Mouse (Mus musculus) hindbrain, embryonic 11.5 days (tissue): Measurements from ENCODE around the gene Magi2. TPM values are rescaled to one million over a fixed set of nuclear protein-coding genes. Genes with fewer than 3 reads are reported as not detected.
A peak's percentile ranks its signal among the peaks of the same experiment; 100 is the strongest.

Source experiments
- ATAC-seq: fragments of 200-750 bp; cut with Nextera tagmentation; 2 replicates; pipeline ENCODE4 v1.8.0; 2017; ENCODE audit warnings: mild to moderate bottlenecking, moderate TSS enrichment, moderate library complexity; ENCODE audit not compliant: low FRiP score
- DNase-seq: peaks from one replicate; pipeline ENCODE4 v3.0.0-alpha.2; 2015; ENCODE audit warnings: low spot score
- H3K27ac ChIP-seq: fragments of 300-500 bp; sonication (generic); 2 replicates; pipeline ENCODE4 v1.5.1; 2014; ENCODE audit warnings: mild to moderate bottlenecking, low read depth, low read length
- H3K27me3 ChIP-seq: fragments of 300-500 bp; sonication (generic); 2 replicates; pipeline ENCODE4 v1.6.1; 2014; ENCODE audit warnings: mild to moderate bottlenecking, low read length, moderate library complexity, mixed read lengths; ENCODE audit not compliant: control insufficient read depth, insufficient read depth
- H3K36me3 ChIP-seq: fragments of 300-500 bp; sonication (generic); 2 replicates; pipeline ENCODE4 v1.6.1; 2014; ENCODE audit warnings: mild to moderate bottlenecking, low read length, moderate library complexity, mixed read lengths; ENCODE audit not compliant: control insufficient read depth, insufficient read depth
- H3K4me1 ChIP-seq: fragments of 300-500 bp; sonication (generic); replicated peaks from 2 replicates; pipeline ENCODE4 v1.6.1; 2014; ENCODE audit warnings: low read length, mixed read lengths; ENCODE audit not compliant: control insufficient read depth, insufficient read depth
- H3K4me2 ChIP-seq: fragments of 300-500 bp; sonication (generic); replicated peaks from 2 replicates; pipeline ENCODE4 v1.6.1; 2014; ENCODE audit warnings: mild to moderate bottlenecking, low read depth, low read length
- H3K4me3 ChIP-seq: fragments of 300-500 bp; sonication (generic); 2 replicates; pipeline ENCODE4 v1.5.1; 2014; ENCODE audit warnings: low read depth, low read length
- H3K9ac ChIP-seq: fragments of 300-500 bp; sonication (generic); 2 replicates; pipeline ENCODE4 v1.6.1; 2014; ENCODE audit warnings: low read depth, low read length
- H3K9me3 ChIP-seq: fragments of 300-500 bp; sonication (generic); 2 replicates; pipeline ENCODE4 v1.6.1; 2016; ENCODE audit warnings: low read length; ENCODE audit not compliant: control insufficient read depth
- WGBS: fragments of 180-500 bp; shearing (Covaris S2); extraction: QIAGEN DNeasy Blood & Tissue Kit; methylation state at CpG from one replicate; pipeline ENCODE4 v1.1.7; 2014; 5-methylcytosine and 5-hydroxymethylcytosine counted together
- polyA plus RNA-seq: library from polyadenylated mRNA; unstranded; fragments of >200 nt; fragmentation: Nextera tagmentation; extraction: Ambion mirVana; gene quantifications from 2 replicates; pipeline ENCODE4 v1.2.1, GENCODE M21; 2014

The Magi2 gene
- polyA plus RNA-seq, 1 experiment from 2014 or later, result 8.7 TPM

- Histone ChIP-seq H3K9ac (no peak overlapping the region), H3K27me3 (no peaks in the 10 kb centered on the region), H3K36me3 (no peaks in the 10 kb centered on the region), H3K4me3 (no peak overlapping the region), H3K4me2 (no peak overlapping the region), H3K27ac (no peak overlapping the region), H3K9me3 (no peaks in the 10 kb centered on the region), H3K4me1 (no peaks in the 10 kb centered on the region)
- ATAC-seq (no peak), DNase-seq (peak; percentile 2)
- WGBS, result 66% methylated on average over 11 of the region's 11 CpGs
Observed at GRCm38 (mm10) chr5:20294521-20294920, 1067.7 kb downstream of the Magi2 start.

- H3K9me3 ChIP-seq, result no peaks in the 10 kb centered on the region
- DNase-seq (no peak), ATAC-seq (no peak)
- WGBS, result 78% methylated on average over 6 of the region's 6 CpGs
- H3K9ac ChIP-seq, result no peak overlapping the region
- no peaks in the 10 kb centered on the region for H3K27me3 ChIP-seq
- H3K4me2 ChIP-seq, result no peak overlapping the region
- H3K4me1 ChIP-seq, result no peaks in the 10 kb centered on the region
- H3K36me3 ChIP-seq, result no peaks in the 10 kb centered on the region
- no peak overlapping the region for H3K4me3 ChIP-seq
- no peak overlapping the region for H3K27ac ChIP-seq
Observed at GRCm38 (mm10) chr5:20299816-20300215, 1073.0 kb downstream of the Magi2 start.

- ATAC-seq (no peak), DNase-seq (no peak)
- H3K27ac ChIP-seq, result no peak overlapping the region
- H3K9me3 ChIP-seq, result no peaks in the 10 kb centered on the region
- 89% methylated on average over 8 of the region's 8 CpGs for WGBS
- no peak overlapping the region for H3K4me3 ChIP-seq
- no peaks in the 10 kb centered on the region for H3K27me3 ChIP-seq
- no peaks in the 10 kb centered on the region for H3K4me1 ChIP-seq
- H3K36me3 ChIP-seq, result no peaks in the 10 kb centered on the region
- no peak overlapping the region for H3K4me2 ChIP-seq
- no peak overlapping the region for H3K9ac ChIP-seq
Observed at GRCm38 (mm10) chr5:20303056-20303965, 1076.5 kb downstream of the Magi2 start.

GRCm38 (mm10) chr5:20320970-20321369, 1094.1 kb downstream of the Magi2 start:
- H3K4me3 ChIP-seq, result no peak overlapping the region
- no peak overlapping the region for H3K4me2 ChIP-seq
- DNase-seq (no peak), ATAC-seq (no peak)
- H3K36me3 ChIP-seq, result no peaks in the 10 kb centered on the region
- H3K27me3 ChIP-seq, result no peaks in the 10 kb centered on the region
- no peaks in the 10 kb centered on the region for H3K9me3 ChIP-seq
- H3K27ac ChIP-seq, result no peak overlapping the region
- H3K9ac ChIP-seq, result no peak overlapping the region
- H3K4me1 ChIP-seq, result no peaks in the 10 kb centered on the region
- WGBS, result 93% methylated on average over 2 of the region's 2 CpGs

- no peaks in the 10 kb centered on the region for H3K27me3 ChIP-seq
- 49% methylated on average over 2 of the region's 2 CpGs for WGBS
Observed at GRCm38 (mm10) chr5:20325290-20325689, 1098.5 kb downstream of the Magi2 start.

DNA sequence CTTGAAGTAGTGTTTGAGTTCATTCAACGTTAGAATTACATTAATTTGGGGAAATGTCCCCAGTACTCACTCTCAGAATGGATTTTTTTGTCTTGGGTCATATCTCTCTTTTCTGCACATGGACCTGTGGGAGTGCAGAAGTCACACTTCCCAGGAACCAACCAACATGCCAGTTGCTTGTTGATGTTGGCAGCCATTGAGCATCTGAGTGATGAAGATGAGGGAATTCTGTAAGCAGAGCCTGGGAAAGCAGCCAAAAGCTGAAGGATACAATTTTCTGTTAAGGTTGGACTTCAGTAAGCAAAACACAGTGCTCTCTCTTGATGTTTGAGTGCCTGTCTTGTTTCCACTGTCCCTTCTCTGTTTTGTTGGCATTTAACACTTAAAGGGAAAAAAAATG, 1102.1 kb downstream of the Magi2 start:
- no peak for DNase-seq
- H3K36me3 ChIP-seq, result no peaks in the 10 kb centered on the region
- H3K9ac ChIP-seq, result no peak overlapping the region
- no peak overlapping the region for H3K4me2 ChIP-seq
- H3K4me3 ChIP-seq, result no peak overlapping the region
- H3K27ac ChIP-seq, result no peak overlapping the region
- H3K9me3 ChIP-seq, result no peaks in the 10 kb centered on the region
- H3K4me1 ChIP-seq, result no peaks in the 10 kb centered on the region
- H3K27me3 ChIP-seq, result no peaks in the 10 kb centered on the region
- 67% methylated on average over 1 of the region's 1 CpGs for WGBS
- ATAC-seq, result no peak

More at GRCm38 (mm10) chr5:20325290-20325689, 1098.5 kb downstream of the Magi2 start:
- no peak overlapping the region for H3K4me3 ChIP-seq
- ATAC-seq (no peak), DNase-seq (no peak)
- H3K27ac ChIP-seq, result no peak overlapping the region
- H3K4me2 ChIP-seq, result no peak overlapping the region
- H3K9ac ChIP-seq, result no peak overlapping the region
- no peaks in the 10 kb centered on the region for H3K4me1 ChIP-seq
- H3K9me3 ChIP-seq, result no peaks in the 10 kb centered on the region
- H3K36me3 ChIP-seq, result no peaks in the 10 kb centered on the region

- H3K9ac ChIP-seq, result no peak overlapping the region
- ATAC-seq (no peak), DNase-seq (no peak)
- no peak overlapping the region for H3K4me2 ChIP-seq
- H3K4me1 ChIP-seq, result no peaks in the 10 kb centered on the region
- no peaks in the 10 kb centered on the region for H3K36me3 ChIP-seq
- H3K27ac ChIP-seq, result no peak overlapping the region
- H3K4me3 ChIP-seq, result no peak overlapping the region
- no peaks in the 10 kb centered on the region for H3K9me3 ChIP-seq
- H3K27me3 ChIP-seq, result no peaks in the 10 kb centered on the region
- 85% methylated on average over 3 of the region's 3 CpGs for WGBS
Observed at GRCm38 (mm10) chr5:20330025-20330424, 1103.2 kb downstream of the Magi2 start.

DNA sequence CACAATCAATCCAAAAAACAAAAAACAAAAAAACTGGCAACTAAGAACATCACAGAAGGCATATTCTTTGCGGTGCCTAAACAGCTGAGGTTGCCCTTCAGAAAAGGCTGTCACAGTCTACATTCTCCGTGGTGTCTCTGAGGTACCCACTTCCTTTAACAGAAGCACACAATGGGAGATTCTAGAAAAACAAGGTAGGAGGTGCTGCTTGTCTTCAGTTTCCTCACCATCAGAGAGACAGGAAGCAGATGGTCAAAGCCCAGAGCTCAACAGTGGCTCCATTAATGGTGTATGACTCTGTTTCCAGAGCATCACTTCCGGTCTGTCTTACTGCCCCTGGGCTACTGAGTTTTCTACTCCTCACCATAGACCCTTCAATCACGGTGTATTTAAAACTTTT, 1105.7 kb downstream of the Magi2 start:
- H3K4me3 ChIP-seq, result no peak overlapping the region
- no peak overlapping the region for H3K9ac ChIP-seq
- ATAC-seq (no peak), DNase-seq (no peak)
- no peaks in the 10 kb centered on the region for H3K27me3 ChIP-seq
- H3K4me1 ChIP-seq, result no peaks in the 10 kb centered on the region
- no peaks in the 10 kb centered on the region for H3K9me3 ChIP-seq
- no peak overlapping the region for H3K27ac ChIP-seq
- no peak overlapping the region for H3K4me2 ChIP-seq
- H3K36me3 ChIP-seq, result no peaks in the 10 kb centered on the region
- 84% methylated on average over 4 of the region's 4 CpGs for WGBS

GRCm38 (mm10) chr5:20334549-20334948, 1107.7 kb downstream of the Magi2 start:
- H3K36me3 ChIP-seq, result no peaks in the 10 kb centered on the region
- no peak for ATAC-seq
- no peak for DNase-seq
- no peaks in the 10 kb centered on the region for H3K9me3 ChIP-seq
- H3K4me1 ChIP-seq, result no peaks in the 10 kb centered on the region
- no peak overlapping the region for H3K4me3 ChIP-seq
- no peak overlapping the region for H3K9ac ChIP-seq
- no peaks in the 10 kb centered on the region for H3K27me3 ChIP-seq
- no peak overlapping the region for H3K27ac ChIP-seq
- H3K4me2 ChIP-seq, result no peak overlapping the region
